Mouse (Mus musculus): ENCODE data around the gene Cnbd2. TPM values are rescaled to one million over a fixed set of nuclear protein-coding genes. Genes with fewer than 3 reads are reported as not detected.

Gene Cnbd2
- total RNA-seq, 2 experiments from 2014 or later: 4.1 to 4.7 TPM

DNA sequence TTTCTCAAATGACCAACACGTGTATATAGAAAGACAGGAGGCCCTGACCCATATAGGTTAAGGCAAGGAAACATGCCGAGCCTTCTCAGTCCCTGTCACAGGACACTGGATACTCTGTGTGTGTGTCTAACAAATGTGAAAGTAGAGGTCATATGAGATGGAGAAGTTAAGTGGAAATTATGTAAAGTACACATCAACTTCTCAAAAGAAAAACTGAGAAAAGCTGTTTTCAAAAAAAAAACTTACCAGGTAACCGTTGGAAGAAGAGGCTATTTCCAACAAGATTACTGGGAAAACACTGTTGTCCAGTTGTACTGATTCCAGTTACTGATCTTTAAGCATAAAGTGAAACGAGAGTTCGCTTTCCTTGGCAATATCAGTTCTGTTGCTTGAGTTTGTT, 1.2 kb upstream of the Cnbd2 start:
- no peak for DNase-seq
- intact Hi-C loops (cut with DNase I): no loop called here

DNA sequence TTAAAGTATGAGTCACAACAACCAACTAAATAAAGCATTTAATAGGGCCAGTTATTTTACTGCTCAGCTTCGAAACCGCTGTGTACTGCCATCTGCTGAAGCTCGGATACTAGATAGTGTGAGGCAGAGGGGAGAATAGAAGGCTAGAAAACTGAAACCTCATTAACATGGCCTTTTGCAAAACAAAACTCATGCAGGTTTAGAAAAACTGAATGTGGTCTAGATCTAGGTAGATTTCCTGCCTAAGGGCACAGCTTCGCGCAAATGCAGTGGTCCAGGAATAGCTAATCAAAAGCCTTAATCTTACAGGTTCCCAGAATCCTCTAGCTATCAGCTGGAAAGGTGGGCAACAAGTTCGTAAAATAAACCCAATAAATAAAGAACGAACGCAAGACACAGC, 658 bp upstream of the Cnbd2 start:
- intact Hi-C loops (cut with DNase I): no loop called here
- no peak for DNase-seq

DNA sequence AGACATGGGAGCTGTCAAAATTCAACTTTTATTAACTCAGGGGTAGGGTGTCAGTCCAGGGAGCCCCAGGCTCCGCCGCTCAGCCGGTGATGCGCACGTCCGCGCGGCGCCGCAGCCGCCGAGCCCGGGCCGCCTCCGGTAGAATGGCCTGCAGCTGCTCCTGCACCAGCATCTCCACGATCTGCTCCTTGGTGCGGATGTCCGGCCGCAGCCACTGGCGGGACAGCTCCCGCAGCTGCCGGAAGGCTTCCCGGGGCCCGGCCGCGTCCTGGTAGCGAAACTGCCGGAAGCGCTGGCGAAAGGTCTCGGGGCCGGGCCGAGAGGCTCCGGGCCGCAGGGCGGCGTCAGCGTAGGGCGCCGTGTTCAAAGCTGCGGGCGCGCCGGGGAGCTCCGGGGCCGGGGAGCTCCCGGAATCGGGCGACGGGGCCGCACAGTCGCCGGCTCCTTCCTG, 233 bp upstream of the Cnbd2 start:
- intact Hi-C loops (cut with DNase I): no loop called here
- peak; percentile 47 for DNase-seq

DNA sequence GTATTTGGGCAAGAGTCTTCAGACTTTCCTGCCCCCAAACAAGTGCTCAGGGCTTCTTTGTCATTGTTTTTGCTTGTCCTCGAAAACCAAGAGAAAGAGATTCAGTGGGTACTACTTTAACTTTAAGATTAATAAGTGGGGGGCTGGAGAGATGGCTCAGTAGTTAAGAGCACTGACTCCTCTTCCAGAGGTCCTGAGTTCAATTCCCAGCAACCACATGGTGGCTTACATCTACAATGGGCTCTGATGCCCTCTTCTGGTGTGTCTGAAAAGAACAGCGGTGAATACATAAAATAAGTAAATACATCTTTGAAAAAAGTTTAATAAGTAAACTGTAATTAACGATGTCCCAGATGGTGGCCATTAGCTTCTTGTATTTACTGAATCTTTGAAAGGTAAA, 1.1 kb downstream of the Cnbd2 start:
- intact Hi-C loops (cut with DNase I): no loop called here
- no peak for DNase-seq

DNA sequence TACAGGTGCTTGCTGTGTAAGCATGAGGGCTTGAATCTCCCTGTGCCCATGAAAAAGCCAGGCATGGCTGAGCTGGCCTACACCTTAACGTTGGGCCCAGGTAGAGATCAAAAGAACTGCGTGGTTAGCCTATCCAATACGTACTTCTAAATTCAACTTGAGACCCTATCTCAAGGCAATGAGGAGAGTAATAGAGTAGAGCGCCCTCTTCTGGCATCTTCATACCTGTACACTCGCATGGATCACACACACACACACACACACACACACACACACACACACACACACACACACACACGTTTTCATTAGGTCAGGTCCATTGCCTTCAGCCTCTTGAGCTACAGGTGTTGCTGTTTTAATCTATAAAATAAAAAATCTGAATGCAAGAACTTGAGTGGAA, 2.7 kb downstream of the Cnbd2 start:
- no peak for DNase-seq
- intact Hi-C loops (cut with DNase I): no loop called here

DNA sequence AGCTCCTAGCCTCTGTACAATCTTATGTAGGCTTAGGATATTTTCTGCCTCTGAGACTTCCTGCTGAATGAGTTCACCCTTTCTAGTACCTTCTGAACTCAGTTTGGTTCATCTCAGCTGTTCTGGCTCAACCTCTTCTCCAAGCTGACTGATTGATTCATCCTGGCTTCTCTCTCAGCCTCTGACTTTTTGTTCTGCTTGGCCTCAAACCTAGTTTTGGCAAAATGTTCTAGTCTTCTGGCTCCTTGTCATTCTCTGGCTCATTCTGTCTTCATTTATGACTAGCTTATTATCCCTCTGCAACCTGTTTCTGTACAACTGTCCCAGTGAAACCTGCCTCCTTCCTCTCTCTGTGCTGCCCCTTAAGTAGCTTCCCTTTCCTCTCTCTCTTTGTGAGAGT, 6.4 kb downstream of the Cnbd2 start:
- no peak for DNase-seq
- intact Hi-C loops (cut with DNase I): no loop called here

DNA sequence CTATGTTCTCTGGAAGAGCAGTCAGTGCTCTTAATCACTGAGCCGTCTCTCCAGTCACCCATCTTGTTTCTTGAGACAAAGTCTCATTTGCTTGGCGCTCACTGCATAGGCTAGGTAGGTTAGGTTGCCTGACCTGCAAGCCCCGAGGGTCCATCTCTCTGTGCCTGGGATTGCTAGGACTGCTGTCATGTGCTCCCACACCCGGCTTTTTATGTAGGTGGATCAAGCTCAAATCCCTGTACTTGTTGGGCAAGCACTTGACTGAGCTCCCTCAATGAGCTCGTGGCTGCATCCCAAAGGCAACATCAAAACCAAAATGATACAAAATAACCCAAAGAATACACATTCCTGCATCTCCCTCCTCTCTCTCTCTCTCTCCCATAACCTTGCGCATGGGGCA, 9.4 kb downstream of the Cnbd2 start:
- no peak for DNase-seq
- intact Hi-C loops (cut with DNase I): no loop called here

DNA sequence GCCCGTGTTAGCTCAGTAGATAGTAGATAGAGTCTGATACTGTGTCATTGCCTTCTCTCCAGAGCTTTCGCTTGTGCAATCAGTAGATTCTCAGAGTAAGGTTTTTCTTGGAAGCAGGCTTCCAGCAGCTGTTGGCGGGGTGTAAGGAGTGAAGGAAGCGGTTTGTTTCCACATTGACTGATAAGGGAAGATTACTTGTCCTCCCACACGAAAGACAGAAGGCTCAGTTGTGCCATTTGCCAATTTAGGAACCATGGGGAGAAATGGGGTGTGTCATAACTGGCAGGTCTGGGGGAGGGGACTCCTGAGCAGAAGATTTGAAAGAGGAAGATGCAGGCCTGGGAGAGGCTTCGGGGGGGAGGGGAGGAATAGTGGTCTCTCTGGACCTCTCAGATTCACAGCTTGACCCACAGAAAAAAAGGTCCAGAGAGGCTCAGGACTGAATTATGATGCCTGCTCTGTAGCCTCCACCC, 12.1 kb downstream of the Cnbd2 start:
- no peak for DNase-seq
- intact Hi-C loops (cut with DNase I): no loop called here

DNA sequence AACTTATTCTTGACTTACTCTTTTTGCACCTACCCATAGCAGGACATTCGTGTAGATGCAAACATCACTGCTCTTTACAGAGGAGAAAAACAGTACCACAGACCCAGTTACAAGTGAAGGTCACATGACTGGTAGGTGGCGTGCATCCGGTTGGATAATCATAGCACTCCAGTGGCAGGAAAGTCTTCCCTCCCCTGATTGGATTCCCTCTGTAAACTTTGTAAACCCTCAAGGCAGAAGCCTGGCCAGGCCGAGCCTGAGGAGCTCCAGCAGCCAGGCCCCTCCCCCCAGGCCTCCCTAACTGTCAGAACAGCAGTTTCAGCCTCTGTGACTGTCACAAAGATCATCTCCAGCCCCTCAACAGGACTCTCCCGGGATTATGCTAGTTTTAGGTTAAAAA, 12.6 kb downstream of the Cnbd2 start:
- intact Hi-C loops (cut with DNase I): no loop called here
- DNase-seq: no peak

DNA sequence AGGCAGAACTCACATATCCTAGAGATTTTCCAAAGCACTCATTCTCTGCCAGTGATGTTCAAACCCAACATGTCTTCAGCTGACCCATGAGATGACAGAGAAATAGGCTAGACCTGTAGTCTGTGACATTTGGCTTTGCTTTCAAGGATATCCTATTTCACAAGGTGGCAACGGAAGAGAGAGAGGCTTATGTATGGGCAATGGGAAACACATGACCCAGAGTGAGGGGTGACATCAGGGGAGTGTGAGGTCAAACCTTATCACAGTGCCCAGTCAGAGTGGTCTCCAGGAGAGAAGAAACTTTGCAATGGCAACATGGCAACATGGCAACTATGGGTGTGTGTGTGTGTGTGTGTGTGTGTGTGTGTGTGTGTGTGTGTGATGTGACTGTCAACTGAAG, 18.6 kb downstream of the Cnbd2 start:
- intact Hi-C loops (cut with DNase I): no loop called here
- DNase-seq: no peak

DNA sequence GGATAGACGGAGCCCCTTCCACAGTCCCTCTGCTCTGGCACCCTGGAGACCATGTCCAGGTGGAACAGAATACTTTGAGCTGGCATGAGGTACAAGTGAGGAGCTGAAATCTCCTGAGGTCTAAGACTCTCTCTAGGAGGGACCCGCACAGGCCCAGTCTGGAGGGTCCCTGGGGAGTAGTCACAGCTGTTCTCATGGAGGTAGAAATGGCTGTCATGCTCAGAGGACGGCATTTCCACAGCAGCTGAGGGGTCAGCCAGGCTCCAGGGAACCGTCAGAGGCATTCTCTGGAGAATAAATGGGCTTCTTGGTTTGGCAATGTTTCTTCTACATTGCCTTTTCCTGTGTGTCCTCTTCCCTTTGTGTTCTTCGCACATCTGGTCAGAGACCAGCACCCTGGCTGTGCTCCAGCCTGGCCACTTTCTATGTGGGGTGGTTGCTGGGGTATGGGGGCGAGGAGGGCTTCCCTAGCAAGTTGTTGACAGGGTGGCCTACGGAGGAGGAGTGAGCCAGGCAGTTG, 19.4 kb downstream of the Cnbd2 start:
- no peak for DNase-seq
- intact Hi-C loops (cut with DNase I): no loop called here

DNA sequence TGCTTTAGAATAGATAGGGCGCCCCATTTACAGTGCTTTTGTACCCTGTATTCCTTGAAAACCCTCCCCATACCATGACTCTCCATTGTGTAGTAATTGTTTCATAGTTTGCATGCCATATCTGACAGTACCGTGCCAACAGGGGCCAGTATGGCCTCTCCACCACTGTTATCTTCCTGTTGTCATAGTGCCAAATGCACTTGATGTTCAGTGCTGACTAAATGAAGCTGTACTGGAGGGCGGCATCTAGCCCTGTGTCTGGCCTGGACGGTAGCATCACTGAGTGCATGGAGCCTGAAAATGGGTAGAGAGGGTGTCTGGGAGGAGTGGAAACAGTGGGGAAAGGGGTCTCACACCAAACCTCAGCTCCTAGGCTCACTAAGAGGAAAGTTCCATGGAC, 28.0 kb downstream of the Cnbd2 start:
- intact Hi-C loops (cut with DNase I): no loop called here

DNA sequence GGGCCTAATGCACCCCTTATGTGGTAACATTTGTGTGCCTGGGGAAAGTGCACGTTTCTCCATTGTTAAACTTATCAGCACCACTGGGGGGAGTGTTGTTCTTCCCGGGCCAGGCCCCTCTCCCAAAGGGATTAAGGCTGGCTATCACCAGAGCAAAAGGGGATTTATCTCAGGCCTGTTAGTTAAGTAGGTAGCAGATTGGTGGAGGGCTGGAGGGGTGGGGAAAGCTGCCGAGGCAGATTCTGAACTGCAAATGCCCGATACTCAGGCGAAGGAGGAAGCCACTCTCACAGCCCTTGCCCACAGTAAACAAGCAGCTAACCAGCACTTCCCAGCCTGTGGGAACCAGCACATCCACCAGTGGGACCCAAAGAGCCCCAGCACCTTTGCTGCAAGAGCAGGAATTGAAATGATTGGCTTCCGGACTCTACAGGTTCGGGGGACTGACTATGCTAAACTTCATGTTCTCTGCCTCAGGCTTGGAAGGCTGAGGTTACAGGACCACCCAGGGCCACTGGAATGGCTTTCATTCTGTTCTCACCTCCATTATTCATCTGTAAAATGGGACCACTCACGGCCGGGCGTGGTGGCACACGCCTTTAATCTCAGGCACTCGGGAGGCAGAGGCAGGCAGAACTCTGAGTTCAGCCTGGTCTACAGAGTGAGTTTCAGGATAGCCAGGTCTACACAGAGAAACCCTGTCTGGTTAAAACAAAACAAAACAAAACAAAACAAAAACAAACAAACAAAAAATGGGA, 32.9 kb downstream of the Cnbd2 start:
- peak; percentile 54 for DNase-seq
- intact Hi-C loops (cut with DNase I): no loop called here

More for the DNA sequence above, 28.0 kb downstream of the Cnbd2 start:
- DNase-seq: no peak

DNA sequence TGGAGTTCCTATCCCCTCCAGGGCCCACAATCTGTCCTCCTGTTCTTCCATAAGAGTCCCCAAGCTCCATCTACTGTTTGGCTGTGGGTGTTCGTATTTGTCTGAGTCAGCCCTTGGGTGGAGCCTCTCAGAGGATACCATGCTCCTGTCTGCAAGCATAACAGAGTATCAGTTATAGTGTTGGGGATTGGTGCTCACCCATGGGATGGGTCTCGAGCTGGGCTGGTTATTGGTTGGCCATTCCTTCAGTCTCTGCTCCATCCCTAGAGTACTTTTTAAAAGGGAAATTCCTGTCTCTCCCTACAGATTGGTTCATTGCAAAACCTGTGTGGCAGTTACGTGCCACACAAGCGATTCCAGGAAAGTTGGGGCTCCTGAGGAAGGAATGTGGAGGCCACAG, 36.7 kb downstream of the Cnbd2 start:
- intact Hi-C loops (cut with DNase I): no loop called here
- no peak for DNase-seq

DNA sequence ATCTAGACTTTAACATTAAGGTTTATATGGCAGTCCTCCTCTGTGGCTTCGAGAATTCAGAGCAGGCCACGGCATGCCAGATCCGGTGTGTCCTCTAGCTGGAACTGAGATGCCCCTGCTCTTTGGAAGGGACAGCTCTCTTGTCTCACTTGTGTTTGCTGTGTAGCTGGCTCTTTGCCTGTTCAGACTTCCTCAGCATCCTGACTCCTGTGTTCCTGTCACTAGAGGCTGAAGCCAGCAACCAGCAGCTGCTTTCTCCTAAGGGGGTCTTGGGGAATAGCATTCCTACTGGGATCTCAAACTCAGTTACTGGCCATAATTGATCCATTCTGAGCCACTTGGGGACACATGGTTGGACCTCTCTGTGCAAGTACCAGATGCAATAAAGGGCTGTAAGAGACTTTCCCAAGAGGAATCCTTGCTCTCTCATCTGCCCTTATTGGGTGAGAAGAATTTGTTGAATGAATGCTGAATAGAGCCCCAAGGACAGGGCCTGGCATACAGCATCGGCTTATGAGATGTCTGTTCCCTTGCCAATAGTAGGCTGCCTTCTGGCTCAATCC, 37.3 kb downstream of the Cnbd2 start:
- peak; percentile 58 for DNase-seq
- intact Hi-C loops (cut with DNase I): no loop called here

DNA sequence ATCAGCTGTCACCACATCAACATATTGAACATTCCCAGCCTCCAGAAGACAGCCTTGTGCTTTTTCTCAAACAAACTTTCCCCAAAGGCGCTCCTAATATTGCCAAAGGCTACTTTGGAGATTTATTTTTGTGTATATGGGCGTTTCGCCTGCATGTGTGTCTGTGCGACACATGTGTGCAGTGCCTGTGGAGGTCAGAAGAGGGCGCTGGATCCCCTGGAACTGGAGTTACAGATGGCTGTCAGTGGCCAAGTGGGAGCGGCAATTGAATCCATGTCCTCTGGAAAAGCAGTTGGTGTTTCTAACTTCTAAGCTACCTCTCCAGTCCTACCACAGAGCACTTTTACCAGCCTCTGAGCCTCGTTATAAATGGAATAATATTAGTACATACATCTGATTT, 39.1 kb downstream of the Cnbd2 start:
- peak; percentile 14 for DNase-seq
- intact Hi-C loops (cut with DNase I): no loop called here

DNA sequence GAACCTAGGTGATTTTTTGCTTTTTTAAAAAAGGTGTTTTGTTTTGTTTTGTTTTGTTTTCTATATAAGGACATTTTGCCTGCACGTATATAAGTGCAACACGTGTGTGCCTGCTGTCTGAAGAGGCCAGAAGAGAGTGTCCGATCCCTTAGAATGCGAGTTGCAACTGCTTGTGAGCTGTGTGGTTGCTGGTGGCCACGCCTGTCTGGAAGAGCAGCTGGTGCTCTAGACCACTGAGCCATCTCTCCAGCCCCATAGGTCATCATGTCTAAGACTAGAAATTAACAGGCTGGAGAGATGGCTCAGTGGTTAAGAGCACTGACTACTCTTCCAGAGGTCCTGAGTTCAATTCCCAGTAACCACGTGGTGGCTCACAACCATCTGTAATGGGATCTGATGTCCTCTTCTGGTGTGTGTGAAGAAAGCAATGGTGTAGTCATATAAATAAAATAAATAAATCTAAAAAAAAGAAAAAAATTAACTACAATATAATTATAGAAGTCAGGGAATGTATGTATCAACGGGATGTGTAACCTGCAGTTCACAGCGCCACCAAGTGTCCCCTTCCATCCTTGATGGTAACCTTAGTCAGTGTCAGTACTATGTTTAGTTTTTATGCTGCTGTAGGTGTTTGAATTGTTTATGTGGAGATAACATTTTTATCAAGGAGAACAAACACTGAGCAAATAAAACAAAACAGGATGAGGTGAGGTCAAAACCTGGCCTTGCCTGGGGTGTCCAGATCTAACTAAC, 40.5 kb downstream of the Cnbd2 start:
- DNase-seq: no peak
- intact Hi-C loops (cut with DNase I): no loop called here

DNA sequence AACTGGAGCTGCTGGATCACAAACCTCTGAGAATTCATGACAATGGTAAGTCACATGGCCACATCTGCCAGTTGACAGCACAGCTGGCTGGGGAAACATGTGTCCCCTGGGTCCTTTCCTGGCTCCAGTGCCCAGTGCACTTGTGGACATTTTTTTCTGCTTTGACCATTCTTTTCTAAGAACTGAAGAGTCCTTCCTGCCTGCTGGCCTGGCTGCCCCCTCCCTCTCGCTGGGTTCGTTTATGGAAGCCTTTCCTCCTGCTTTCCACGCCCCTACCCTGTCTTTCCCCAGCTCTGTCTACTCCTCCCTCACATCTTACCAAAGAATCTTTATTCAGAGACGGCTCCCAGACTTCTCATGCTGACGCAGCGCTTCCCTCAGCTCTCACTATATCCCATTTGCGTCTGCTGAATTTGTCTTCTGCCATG, 41.2 kb downstream of the Cnbd2 start:
- peak; percentile 9 for DNase-seq
- intact Hi-C loops (cut with DNase I): no loop called here

DNA sequence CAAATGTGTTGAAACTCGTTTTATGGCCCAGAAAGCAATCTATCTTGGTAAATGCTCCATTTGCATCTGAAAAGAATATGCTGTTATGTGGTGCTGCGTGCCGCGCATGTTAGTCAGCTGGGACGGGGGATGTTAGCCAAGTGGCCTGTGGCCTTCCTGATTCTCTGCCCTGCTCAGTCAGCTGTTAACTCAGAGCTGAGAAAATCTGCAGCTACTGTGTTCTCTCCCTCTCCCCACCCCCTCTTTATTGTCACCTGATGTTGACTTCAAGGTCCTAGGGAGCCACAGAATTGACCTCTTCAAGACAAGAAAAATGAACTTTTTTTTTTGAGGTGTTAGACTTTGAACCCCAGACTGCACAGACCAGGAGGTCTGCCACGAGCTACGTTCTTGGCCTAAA, 43.9 kb downstream of the Cnbd2 start:
- peak; percentile 73 for DNase-seq
- intact Hi-C loops (cut with DNase I): no loop called here

DNA sequence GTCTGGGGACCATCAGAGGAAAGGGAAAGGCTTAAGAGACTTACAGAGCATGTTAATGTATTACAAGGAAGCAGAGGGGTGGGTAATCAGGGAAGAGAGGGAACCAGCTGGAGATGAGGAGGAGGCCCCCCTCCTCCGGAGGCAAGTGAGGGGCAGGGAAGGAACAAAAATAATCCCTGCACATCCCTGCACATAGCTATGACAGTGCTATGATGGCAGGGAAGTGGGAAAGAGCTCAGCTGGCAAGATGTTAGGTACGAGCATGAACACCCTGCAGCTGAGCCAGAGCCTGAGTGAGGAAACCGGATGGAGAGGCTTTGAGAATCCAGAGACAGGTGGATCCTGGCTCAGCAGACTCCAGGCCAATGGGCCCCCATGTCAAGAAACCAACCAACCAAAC, 56.4 kb downstream of the Cnbd2 start:
- intact Hi-C loops (cut with DNase I): no loop called here
- DNase-seq: no peak

DNA sequence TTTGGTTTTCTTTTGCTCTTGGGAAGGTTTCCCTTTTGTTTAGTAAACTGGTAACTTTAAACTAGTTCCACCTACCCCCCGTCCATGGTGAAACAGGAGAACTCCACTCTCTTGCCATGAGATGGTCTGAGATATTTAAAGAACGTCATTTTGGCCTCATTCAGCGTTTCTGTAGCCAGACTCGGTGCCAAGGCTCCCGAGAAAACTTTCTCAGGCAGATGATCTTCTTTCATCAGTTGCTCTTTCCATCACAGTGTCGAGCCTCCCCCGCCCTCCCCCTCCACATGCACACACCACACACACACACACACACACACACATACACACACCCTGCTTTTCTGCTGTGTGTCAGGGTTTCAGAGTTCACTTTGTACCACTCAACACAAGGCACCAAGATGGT, 58.8 kb downstream of the Cnbd2 start:
- intact Hi-C loops (cut with DNase I): no loop called here
- no peak for DNase-seq

DNA sequence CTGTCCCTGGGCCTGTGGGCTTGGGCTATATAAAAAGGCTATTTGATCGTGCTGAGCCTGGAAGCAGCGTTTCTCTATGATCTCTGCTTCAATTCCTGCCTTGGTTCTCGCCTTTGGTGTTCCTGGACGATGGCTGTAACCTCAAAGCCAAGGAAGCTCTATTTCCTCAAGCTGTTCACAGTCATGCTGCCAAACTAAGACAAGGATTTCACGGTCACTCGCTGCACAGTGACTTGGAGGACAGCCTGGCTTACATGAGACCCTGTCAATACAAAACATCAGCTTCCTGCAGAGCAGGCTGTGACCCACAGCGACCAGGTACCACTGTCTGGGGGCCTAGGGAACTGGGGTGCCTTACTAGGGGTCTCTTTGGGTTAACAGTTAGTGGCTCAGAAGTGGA, 64.9 kb downstream of the Cnbd2 start:
- no peak for DNase-seq
- intact Hi-C loops (cut with DNase I): no loop called here

All from left cerebral cortex, postnatal 4 days (tissue).